Mouse (Mus musculus) left cerebral cortex, postnatal 4 days (tissue): ENCODE data around the gene Fbxw22. TPM values are rescaled to one million over a fixed set of nuclear protein-coding genes. Genes with fewer than 3 reads are reported as not detected.
"Not testable (repeated sequence)": the region's sequence is repeated elsewhere in the genome, so short reads cannot be mapped to it uniquely, and the experiment has no call there.

Experiments used
- DNase-seq: peaks from one replicate; pipeline ENCODE4 v3.0.0-alpha.2; 2022
- intact Hi-C: fragments of 180-260 bp; cut with DNase I; formaldehyde crosslinking; loops from one replicate; pipeline ENCODE4 v1.15.1; 2025
- total RNA-seq, 2 experiments: library from RNA; stranded (reverse); gene quantifications; 2 replicates each; pipeline ENCODE4 v1.2.3; 2021

The Fbxw22 gene
- not detected for total RNA-seq

GRCm38 (mm10) chr9:109404196-109404595 is at the start of gene Fbxw22:
TSS of gene Fbxw22 (minus strand) at chr9:109404296.
- DNase-seq, intact Hi-C loops: not testable (repeated sequence)

DNA sequence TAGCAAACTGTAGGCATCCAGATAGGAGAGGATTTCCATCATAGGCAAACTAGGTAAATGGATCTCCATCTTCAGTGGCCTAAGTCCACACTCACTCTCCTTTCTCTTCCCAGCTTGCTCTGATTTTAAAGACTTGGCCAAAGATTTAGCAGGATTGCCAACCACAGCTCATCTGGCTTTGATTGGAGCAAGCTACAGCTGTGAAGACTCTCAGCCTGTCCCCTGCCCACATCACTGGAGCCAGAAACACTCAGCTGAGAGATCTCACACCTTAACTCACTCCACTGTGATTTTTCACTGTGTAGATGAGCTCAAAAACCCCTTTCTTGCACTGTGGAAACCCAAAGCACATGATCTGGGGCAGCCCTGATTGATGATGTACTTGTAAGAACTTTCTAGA is 44.9 kb upstream of the Fbxw22 start, which contains the start of gene Fbxw16:
TSS of gene Fbxw16 (minus strand) at position 101 of the 400 bp plus-strand sequence.
- DNase-seq, result no peak
- intact Hi-C loops, result no loop called here

DNA sequence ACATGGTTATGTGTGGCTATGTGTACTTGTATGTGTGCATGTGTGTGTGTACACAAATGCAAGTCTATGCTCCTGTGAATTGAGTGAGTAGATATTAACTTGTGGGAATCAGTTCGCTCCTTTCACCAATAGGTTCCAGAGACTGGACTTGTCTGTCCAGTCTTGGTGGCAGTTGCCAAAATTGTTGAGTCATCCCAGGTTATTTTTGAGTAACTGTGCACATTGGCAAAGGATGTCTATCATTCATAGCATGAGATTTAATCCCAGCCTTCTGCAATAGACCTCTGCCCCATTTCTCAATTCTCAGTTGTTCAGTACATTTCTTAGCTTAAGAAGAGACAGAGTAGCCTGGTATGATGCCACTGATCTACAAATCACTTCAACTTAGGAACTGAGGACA is 28.9 kb upstream of the Fbxw22 start:
- intact Hi-C loops, result no loop called here

GRCm38 (mm10) chr9:109339559-109339958 is 64.5 kb downstream of the Fbxw22 start, which contains the start of gene Fbxw28:
TSS of gene Fbxw28 (minus strand) at chr9:109339659.
- intact Hi-C loops, result not testable (repeated sequence)

More for the DNA sequence above, 28.9 kb upstream of the Fbxw22 start:
- DNase-seq, result no peak

More at GRCm38 (mm10) chr9:109339559-109339958, 64.5 kb downstream of the Fbxw22 start, which contains the start of gene Fbxw28:
- DNase-seq, result not testable (repeated sequence)

Other genes with a start within 250 kb of the Fbxw22 start
- gene Fbxw21, start 242.3 kb downstream of the Fbxw22 start, total RNA-seq, result not detected
- not detected for gene Fbxw13, start 208.3 kb downstream of the Fbxw22 start, total RNA-seq
- not detected for gene Fbxw20, start 169.5 kb downstream of the Fbxw22 start, total RNA-seq
- gene Fbxw14, start 116.6 kb downstream of the Fbxw22 start, total RNA-seq, result not detected
- gene Fbxw28, start 64.6 kb downstream of the Fbxw22 start, total RNA-seq, result not detected
- gene Fbxw16, start 44.8 kb upstream of the Fbxw22 start, total RNA-seq, result not detected
- gene Fbxw19, start 91.6 kb upstream of the Fbxw22 start, total RNA-seq, result not detected
- gene Fbxw15, start 164.0 kb upstream of the Fbxw22 start, total RNA-seq, result not detected
- not detected for gene Fbxw24, start 221.8 kb upstream of the Fbxw22 start, total RNA-seq